Mouse (Mus musculus) spleen, embryonic (tissue): ENCODE measurements around the gene Fam193a.

Source experiments
- CTCF ChIA-PET: fragments of 350-600 bp; sonication (Branson Sonifier 250); formaldehyde crosslinking; loops from one replicate; lab custom pipeline; 2022; lab: Charles Lee

The Fam193a gene

DNA sequence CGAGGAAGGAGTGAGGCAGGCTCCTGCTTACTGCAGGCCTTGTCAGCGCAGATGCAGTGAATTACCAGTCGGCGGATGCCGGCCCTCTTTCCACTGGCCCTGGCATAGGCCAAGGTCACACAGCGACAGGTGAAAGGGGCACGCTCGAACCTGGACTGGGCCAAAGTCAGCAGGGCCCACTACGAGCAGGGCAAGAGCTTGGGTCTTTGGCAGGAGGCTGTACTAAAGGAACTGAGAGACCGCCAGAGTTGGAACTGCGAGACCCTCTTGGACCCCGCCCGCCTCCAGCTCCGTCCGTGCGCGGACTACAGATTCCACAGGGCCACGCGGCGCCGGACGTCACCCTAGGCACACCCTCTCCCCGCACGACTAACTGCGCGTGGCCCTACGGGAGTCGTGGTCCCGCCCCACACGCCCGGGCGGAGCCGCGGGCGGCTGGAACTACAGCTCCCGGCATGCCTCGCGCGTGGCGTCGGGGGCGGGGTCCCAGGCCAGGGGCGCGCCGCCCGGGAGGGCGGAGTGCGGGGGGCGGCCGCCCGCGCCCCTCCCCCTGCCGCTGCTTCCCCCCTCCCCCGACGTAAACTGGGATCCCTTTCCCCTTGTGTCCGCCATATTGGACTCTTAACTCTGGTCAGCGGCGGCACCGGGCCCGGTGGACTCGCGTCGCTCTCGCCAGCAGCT, at the start of gene Fam193a:
Gene Fam193a (plus strand): TSS at position 593 of the 681 bp plus-strand sequence.
- CTCF ChIA-PET, result no interaction called here

DNA sequence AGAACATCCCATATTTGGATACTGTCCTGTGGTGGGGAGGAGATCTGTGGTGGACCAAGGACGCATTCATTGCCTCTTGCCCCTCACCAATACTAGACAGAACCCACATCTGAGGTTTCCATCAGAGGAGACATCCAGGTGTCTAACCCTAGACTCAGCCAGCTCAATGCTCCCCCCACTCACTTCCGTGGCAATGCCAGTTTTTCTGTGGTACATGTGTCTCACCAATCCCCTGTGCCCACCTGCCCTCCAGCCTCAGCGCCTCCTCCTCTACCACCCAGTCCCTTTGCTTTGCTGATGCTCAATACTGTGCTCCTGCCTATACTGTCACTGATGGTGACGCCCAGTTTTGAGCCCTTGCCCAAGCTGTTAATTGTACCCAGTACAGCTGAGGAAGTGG, 48.5 kb upstream of the Fam193a start:
- CTCF ChIA-PET, result no interaction called here

DNA sequence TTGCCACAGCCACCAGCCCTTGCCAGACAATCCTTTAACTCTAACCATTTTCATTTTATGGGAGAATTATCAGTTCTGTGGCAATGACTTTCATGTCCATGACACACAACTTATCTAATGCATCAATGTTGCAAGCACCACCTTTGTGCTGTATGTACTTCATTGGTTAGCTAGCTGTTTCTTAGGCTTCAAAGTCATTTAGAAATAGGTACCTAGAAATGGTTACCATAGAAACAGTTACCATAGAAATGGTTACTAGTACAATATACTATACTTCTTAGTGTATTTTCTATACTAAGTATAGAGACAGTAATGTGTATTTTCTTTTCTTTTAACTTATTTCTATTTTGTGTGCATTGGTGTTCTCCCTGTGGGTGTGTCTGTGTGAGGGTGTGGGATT, 44.4 kb upstream of the Fam193a start:
- CTCF ChIA-PET, result no interaction called here

DNA sequence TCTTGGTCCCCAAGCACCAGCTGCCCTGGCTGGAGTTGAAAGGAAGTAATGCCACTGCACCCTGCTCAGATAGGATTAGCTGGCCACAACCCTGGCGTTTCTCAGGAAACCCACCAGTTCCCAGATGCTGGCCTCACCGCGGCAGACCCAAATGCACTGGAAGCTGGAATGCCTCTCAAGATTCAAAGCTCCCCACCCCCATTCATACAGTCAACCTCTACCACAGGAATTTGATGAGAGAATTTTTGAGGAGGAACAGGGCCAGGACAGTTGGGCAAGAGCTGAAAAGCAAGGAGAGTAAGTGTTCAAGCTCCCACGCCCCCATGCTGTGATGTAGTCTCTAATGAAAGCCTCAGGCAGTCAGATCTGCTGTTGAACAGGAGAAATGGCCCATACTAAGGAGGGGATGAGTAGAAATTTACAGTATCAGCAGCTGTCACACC, 43.5 kb upstream of the Fam193a start:
- CTCF ChIA-PET, result no interaction called here

DNA sequence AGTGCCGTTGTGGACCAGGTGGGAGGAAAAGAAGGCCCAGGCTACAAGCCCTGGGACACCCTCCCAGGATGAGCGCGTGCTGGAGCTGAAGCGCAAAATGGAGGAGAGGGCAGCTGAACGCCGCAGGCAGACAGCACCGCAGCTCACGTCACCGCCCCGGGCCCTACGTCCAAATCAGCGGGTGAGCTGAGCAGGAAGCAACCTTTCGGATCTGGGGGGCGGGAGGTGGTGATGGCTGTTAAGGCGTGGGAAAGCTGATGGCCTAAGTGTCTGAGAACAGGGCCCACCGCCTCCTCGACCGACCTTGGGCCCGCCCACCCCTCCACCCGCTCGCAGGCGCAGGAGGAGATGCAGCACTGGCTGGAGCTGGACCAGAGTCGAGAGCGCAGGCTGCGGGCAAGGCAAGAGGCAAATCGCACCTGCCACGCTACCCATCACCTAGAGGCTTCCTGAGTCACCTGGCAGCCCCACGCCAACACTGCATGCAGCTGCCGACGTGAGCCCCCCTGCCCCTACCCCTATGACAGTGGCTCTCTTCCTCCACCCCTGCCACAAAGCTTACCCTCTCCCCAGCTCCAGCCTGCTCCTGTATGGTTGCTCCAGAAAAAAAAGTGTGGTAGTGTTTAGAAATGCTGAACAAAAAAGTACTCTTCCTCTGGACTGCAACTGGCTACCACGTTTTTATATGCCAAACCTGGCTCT, 42.7 kb upstream of the Fam193a start:
- CTCF ChIA-PET, result no interaction called here

DNA sequence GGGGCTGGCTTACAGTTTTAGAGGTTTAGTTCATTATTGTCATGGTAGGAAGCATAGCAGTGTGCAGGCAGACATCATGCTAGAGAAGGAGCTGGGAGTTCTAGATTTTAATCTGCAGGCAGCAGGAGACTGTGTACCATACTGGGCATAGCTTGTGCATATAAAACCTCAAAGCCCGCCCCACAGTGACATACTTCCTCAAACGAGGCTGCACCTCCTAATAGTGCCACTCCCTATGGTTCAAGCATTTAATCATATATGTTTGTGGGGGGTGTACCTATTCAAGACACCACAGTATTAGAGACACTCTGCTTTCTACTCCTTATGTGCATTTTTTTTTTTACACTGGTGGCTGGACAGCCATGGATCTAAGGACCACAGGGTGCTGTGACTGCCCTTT, 39.6 kb upstream of the Fam193a start:
- CTCF ChIA-PET, result no interaction called here

DNA sequence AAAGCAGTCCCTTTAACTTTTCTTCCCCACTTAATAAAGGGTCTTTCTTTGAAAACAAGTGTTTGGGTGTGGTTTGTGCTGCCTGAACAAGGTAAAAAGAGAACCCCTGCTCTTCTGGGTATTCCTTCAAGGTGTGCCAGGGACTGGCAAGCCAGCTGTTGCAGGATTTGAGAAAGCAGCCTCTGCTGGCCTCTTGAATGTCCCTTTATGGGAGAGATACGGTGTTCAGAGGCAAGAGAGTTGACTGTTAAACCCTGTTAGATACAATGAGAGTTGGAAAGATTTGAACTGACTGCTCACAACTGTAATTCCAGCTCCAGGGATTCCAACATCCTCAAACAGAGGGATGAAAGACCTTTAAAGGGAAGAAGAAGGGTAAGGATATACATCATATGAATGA, 35.7 kb upstream of the Fam193a start:
- CTCF ChIA-PET, result no interaction called here

DNA sequence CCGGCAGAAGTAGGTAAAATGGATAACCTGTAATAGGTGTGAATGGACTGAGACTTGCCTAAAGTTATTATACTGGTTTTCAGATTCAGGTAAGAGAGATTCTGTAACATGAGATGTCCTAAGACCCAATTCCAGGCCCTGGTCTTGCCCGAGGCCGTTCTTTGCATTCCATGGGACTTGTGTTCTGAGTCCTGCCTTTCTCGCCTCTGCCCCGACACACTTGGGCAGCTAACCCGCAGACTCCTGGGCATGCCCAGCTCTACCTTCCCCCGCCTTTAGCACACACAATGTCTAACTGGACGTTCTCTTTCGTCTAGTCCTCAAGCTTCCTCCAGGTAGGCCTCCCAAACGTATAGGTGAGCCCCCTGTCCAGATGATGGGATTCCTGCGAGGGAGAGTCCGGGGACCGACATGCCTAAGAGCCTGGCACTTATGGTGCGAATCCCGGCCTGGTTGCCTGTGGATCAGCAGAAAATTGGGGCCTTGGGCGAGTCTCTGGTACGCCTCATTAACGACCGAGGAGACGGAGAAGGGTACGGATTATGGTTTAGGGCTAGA, 34.1 kb upstream of the Fam193a start:
- CTCF ChIA-PET, result no interaction called here

DNA sequence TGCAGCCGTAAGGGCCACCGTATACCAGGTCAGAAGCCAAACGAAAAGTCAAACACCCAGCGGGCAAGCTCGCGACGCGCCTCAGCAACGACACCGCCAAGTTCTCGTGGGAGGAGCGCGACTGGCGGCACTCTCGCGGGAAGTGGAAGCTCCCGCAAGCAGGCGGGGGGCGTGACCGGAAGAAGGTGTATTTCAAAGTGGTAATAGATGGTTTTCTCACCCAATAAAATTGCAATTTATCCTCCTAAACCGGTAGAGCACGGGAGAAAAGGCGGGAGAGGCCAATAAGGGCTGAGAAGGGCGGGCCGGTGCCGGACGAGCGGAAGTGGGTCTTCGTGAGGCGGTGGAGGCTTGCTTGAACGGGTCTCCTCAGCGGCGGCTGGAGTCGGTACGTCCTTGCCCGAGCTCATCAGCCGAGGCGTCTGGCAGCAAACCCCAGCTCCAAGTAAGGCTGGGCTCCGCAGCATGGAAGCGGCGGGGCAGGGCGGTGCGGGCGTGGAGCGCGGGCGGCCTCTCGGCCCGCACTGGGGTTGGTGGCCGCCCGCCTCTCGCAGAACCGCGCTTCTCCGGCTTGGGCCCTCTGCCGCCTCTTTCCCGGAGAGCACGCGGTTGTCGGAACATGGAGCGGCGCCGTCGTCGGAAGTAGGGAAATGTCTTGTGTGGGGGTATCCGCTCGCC, 33.5 kb upstream of the Fam193a start, which contains the start of gene Rnf4:
Gene Rnf4 (plus strand): TSS at position 193 of the 678 bp plus-strand sequence.
- CTCF ChIA-PET, result no interaction called here

DNA sequence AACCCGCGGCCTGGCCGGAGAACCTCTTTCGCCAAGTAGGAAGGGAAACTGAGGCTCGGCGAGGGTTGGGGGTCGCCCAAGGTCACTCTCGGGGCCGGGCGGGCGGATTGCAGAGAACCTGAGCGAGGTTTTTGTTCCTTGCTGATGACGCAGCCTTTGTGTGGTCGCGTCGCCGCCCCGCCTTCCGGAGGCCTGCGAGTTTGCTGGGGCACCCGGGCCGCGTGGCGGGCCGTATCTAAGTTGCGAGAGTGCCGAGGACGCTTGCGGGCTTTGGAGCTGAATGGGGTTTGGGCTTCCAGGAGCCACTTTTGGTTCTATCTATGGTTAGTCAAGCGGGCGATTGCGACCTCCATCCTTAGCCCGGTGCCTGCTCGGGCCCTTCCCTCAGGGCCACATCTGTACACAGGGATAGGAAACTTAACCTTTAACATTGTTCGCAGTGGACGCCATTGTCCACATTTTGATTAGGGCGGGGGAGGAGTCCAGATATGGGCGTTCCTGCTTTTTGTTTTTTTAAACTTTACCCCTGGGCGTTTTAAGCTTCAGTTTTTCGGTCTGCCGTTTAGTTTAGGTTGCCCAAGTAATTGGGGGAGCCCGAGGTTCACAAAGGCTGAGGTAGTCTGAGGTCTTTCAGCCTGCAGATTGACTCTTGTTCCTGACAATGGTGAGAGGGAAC, 32.8 kb upstream of the Fam193a start:
- CTCF ChIA-PET, result interaction anchor here (0.6 kb wide), 1 partner anchor 35 kb away, joined by 3 read pairs; no protein-coding TSS in a partner anchor

DNA sequence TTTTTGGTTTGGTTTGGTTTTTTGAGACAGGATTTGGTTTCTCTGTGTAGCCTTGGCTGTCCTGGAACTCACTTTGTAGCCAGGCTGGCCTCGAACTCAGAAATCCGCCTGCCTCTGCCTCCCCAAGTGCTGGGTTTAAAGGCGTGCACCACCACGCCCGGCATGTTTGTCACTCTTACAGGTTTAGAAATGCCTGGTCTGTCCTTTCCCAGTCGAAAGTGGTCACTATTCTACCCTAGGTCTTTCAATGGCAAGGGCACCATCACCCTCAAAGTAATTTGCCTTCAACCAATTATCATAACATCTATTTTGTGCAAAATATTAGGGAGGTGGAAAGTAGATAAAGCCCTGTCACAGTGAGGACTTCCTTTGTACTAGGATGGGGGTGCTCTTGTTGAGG, 29.5 kb upstream of the Fam193a start:
- CTCF ChIA-PET, result no interaction called here

DNA sequence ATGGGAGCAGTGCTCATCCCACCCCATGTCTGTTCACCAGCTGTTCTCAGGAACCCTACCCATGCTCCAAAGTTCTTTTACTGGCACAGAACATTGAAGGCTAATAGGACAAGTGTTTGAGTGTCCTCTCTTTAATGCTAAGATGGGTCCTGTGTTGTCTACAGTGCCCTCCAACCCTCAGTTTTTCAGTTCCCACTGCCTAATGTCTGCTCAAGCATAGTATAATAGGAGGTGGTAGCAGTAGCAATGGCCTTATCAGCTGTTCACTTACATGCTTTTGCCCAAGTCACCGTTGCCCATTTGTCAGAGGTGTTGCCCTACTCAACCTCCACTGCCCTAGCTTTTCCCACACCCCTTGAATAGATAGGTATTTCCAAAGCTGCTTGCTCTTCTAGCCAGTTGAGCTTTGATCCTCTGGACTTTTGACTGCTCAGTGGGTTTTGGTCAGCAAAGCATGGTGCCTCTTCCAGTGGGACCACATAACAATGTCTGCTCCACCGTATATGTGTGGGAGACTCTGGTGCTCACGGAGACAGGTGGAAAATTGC, 17.6 kb upstream of the Fam193a start:
- CTCF ChIA-PET, result no interaction called here

DNA sequence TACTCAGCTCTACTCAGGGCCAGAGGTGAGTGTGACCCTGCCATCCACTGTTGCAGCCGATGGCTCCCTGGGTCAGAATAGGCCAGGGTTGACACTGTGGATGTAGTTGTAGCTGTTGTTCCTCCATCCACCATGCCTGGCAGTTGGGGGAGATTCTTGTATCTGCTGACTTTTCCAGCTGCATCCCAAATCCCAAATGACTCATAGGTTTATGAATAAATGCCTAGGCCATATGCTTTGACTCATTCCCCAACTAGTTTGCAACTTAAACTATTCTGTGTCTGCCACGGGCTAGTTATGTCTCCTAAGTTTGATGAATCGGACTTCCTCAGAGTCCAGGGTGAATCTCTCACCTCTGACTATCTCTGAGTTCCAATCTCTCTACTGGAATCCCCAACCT, 9.5 kb upstream of the Fam193a start:
- CTCF ChIA-PET, result no interaction called here

DNA sequence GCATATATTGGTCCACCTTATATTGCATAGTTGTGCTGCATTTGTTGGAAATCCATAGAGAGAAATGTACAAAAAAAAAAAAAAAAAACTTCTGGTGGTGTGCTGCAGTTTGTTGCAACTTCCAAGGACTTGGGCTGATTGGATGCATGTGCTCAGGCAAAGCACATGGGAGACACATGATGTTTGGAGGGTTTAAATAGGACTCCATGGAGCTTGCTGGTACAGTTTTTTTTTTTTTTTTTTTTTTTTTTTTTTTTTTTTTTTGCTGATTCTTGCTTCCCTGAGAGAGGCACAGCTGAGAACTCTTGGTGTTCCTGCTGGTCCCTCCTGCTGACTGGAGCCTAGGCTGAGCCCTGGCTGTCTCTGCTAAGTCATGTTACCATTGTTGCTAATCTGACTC, 6.6 kb upstream of the Fam193a start:
- CTCF ChIA-PET, result no interaction called here

DNA sequence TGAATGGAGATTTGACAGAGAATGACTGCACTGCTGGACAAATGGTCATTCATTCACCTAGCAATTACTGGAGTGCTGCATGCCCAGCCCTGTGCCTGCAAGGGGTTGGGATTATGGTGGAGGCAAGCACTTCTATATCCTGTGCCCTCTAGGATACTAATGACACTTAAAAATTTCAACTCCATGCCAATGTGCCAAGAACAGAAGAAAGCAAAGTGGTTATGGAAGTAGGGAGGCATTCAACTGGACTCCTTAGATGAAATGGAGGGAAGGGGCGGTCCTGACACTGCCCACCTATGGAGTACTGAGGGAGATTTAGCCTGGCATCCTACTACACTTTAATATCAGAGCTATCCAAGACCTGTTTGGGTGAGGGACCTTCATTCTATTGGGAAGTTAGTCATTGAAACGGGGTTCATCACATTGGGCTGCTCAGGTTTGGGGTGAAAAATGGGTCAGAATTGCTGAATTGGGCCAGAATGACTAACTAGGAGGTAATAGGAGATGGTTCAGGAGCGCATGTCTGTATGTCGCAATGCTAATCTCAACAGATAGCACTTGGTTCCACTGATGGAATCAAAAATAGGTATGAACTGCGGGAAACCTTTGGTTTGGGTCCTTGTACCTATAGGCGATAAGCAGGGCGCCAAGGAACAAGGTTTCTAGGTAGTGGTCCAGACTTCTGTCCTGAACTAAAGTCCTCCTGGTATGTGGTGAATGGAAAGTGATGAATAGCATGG, 1.0 kb upstream of the Fam193a start:
- CTCF ChIA-PET, result no interaction called here

DNA sequence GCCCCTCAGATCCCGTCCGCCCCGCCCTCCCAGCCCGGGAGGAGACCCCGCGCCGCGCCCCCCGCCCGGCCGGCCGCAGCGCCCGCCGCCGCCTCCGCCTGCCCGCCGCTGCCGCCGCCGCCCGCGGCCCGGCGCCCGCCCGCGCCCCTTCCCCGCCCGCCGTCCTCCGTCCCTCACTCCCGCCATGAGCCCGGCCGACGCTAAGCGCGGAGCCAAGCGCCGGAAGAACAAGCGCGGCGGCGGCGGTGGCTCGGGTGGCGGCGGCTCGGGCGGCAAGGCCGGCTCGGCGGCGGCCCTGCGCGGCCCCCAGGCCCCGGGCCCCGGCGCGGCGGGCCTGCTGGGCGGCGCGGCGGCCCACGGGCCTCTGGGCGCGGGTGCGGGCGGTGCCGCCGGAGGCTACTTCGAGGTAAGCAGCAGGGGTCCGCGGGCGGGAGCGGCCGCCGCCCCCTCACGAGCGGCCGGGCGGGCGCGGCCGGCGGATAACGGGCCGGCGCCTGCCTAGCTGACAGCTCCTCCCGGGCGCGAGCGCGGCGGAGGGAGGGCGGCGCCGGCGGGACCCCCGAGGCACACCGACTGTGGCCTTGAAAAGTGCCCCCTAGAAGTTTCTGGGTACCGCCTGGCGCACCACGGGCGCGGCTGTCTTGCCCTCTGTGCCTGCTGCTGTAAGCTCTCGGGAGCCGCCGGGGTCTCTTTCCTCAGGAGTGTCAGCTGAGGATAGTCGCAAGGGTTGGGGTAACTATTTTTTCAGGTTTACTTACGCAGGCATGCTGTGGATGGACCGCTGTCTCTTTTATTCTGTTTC, 490 bp downstream of the Fam193a start:
- CTCF ChIA-PET, result no interaction called here

DNA sequence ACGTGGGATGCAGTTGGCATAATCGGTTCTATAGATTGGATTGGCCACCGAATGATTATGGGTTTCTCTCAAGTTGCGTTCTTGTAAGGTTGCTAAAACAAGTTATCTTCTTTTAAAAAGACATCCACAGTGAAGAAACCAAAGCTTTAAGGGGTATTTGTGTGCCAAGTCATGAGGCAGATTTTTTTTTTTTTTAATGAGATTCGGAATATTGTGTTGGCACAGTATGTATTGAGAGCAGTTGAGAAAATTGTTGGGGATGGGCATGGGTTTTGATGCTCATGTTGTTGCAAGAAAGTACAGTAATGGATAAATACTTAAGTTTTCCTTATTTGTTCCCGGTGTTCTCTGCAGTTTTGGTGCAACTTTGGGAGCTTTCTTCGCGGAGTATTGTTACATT, 1.1 kb downstream of the Fam193a start:
- CTCF ChIA-PET, result interaction anchor here (0.7 kb wide), 1 partner anchor 203 kb away, joined by 4 read pairs; the partner anchor contains the start of gene Add1

DNA sequence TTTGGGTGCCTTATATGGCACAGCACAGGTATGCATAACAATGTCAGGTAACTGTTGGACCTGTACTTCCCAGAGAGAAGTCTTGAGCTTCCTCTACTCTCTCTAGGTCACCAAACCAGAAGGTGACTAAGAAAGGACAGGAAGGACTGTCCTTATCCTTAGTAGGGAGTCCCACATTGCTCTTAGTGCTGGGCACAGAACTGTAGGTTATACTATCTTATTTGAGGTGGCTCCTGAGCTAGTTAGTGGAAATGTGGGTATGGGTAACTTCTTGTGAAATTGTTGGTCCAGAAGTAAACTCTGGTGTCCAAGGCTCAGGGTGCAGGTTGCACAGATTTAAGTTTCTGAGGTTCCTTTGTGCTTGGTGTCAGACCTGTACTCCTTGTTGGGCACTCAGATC, 2.4 kb downstream of the Fam193a start:
- CTCF ChIA-PET, result interaction anchor here (0.7 to 0.8 kb wide), 2 partner anchors 35 to 1009 kb away, joined by 3 read pairs; no protein-coding TSS in a partner anchor

DNA sequence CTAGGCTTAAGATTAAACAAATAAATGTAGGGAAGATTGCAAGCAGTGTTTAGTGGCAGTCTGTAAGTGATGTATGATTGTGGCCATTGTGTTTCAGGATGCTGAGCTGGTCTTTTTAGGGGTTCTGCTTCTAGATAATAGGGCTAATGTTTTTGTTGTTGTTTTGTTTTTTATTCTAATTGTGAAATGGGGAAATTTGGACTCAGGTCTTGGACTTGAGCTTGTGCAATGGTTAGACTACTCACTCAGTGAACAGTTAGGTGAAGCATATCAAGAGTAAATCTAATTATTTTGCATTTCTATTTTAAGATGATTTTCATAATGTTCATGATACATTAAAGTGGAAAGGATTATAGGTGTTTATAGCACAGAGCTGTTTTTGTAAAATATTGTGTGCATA, 2.8 kb downstream of the Fam193a start:
- CTCF ChIA-PET, result interaction anchor here (0.7 kb wide), 1 partner anchor 1010 kb away, joined by 3 read pairs; no protein-coding TSS in a partner anchor

DNA sequence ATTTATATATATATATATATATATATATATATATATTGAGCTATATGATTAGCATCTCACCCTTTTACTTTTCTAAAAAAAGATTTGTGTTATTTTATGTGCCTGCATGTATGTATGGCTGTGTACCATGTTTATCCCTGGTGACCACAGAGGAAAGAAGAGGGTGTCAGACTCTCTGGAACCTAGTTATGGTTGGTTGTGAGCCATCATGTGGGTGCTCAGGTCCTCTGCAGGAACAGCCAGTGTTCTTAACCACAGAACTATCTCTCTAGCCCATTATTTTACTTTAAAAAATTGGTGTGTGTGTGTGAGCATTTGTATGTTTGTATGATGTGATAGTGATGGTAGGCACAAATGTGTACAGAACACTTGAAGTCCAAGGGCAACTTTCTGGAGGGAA, 9.1 kb downstream of the Fam193a start:
- CTCF ChIA-PET, result interaction anchor here (0.7 kb wide), 1 partner anchor 61 kb away, joined by 3 read pairs; no protein-coding TSS in a partner anchor
